Mouse (Mus musculus) adrenal gland, postnatal 36 days (tissue): Measurements from ENCODE around the gene Olfr876. TPM values are rescaled to one million over a fixed set of nuclear protein-coding genes. Genes with fewer than 3 reads are reported as not detected.
"Not testable (repeated sequence)": the region's sequence is repeated elsewhere in the genome, so short reads cannot be mapped to it uniquely, and the experiment has no call there.

Experiments used
- DNase-seq, 2 experiments: peaks; one replicate each; pipeline ENCODE4 v3.0.0; 2021; ENCODE audit warnings: mixed read lengths in 1 of 2
- long read RNA-seq, 2 experiments: library from polyadenylated mRNA; stranded (forward); transcript quantifications; one replicate each; pipeline ENCODE4 v2.0.0; 2021; ENCODE audit warnings: borderline sequencing depth in 2 of 2
- total RNA-seq, 2 experiments: library from RNA; stranded (reverse); gene quantifications; 2 replicates each; pipeline ENCODE4 v1.2.3; 2021

The Olfr876 gene
- total RNA-seq: not detected
- long read RNA-seq, experiment 1: 0 reads
- long read RNA-seq, experiment 2: 0 reads

DNA sequence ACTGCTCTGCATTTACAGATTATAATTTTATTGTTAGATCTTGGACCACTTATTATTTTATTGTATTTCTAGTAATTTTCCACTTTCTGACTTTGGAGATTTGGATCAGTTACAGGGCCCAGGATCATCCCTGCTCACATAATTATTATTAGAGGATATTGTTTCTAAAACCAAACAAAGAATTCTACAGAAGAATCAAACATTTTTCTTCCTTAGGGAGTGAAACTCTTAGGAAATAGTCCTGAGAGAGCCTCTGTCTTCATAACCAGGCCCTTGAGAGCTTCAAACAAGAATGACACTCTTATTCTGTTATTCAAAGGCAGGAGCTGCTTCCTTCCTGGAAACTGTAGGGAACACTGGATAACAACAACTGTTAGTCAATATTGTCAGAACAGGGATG is at the start of gene Olfr876:
Gene Olfr876, plus strand, starts transcription at position 301 of the 400 bp plus-strand sequence.
- no peak for DNase-seq

- DNase-seq: no peak
These were observed 41.1 kb upstream of the Olfr876 start for GRCm38 (mm10) chr9:37761728-37762127.

- DNase-seq: peak; percentile 61 to 74
These were observed 40.3 kb upstream of the Olfr876 start for GRCm38 (mm10) chr9:37762541-37762940.

DNA sequence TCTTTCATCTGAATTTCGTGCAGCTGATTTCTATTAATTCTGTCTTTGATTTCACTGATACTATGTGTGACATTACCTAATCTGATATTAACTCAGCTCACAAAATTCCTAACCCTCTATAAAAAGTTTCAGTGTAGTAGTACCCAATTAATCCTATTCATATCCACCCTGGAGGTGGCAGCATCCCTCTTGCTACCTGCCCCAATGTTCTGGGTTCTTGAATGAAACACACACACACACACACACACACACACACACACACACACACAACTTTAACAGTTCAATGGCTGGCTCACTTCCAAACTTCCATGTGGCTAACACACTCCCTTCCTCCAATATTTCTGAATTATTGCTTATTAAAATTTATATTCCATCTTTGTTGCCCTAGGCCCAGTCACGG is 32.2 kb upstream of the Olfr876 start:
- no peak for DNase-seq

DNA sequence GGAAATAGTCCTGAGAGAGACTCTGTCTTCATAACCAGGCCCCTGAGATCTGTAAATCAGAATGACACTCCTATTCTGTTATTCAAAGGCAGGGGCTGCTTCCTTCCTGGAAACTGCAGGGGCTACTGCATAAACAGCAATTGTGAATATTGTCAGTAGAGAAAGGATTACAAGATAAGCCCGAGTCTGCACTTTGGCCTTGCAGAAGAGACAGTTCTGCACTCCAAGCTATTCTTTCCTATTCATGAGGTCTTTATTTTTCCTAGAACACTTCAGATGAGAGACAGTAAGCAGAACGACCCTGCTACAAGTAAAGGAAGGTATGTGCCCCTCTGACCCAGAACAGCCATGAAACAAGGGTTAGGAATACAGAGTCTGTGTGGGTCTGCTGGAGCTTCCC is 31.1 kb upstream of the Olfr876 start, which contains the start of gene Olfr875:
Gene Olfr875, plus strand, starts transcription at position 99 of the 400 bp plus-strand sequence.
- no peak for DNase-seq

- DNase-seq: peak; percentile 1 to 31
These were observed 20.0 kb upstream of the Olfr876 start for GRCm38 (mm10) chr9:37782766-37783260.

DNA sequence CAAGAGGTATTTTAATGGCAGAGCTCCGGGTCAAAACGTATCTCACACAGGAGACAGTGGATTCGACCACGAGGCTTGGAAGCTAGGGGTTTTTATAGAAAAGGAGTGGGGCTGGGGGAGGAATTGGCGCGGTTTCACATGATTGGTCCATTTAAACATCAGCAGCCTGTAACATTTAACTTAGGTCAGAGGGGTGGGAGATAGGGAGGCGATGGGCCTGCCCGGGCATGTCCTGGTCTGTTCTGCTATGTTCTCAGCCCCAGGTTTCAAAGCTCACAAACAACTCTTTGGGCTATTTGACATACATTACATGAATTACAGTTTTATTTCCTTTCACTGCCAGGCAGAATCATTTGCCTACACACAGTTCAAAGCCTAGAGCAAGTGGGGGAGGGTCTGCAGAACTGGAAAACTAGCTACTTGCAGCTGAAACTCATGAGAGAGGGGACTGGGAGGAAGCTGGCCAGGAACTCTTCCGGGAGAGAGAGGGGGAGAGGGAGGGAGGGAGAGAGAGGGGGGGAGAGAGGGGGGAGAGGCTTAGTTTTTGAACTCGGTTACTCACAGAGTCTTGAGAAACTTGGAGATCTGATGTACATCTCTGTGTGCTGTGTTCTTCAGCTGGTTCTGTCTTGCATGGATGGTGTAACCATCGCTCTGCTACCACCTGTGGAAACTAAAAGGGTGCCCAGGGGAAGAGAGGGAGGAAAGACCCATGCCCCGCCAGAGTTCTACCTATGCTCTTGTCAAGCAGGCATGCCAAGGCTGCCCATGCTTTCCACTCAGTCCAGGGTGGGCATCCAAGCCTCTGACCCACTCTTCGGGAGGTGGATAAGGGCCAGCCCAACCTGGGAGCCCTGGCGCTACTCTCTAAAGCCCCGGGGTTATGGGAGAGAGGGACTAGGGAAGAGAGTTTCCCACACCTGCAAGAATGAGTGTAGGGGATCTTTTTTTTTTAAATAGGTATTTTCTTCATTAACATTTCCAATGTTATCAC is 19.1 kb upstream of the Olfr876 start:
- DNase-seq: not testable (repeated sequence)

- peak in 1 of 2 experiments; percentile 4 for DNase-seq
These were observed 16.4 kb upstream of the Olfr876 start for GRCm38 (mm10) chr9:37786411-37786810.

GRCm38 (mm10) chr9:37802055-37802454 is 776 bp upstream of the Olfr876 start:
- DNase-seq: no peak

DNA sequence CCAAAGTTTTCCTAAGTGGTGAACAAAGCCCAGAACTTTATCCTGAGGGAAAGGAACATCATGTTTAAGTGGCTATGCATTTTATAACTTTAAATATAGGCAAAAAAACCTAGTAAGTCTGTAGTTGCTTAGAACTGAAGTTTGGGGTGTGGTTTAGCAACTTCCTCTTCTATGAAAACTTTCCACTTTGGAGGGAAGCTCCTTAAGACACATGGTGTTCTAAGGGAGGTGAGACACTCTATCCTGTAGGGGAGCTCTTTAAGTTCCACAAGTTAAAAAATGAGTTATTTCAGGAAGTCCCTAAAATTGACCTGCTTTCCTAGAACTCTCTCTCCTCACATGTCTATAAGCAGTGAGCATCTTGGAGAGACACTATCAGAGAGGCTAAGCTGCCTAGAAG is 4.4 kb downstream of the Olfr876 start:
- DNase-seq: no peak

- DNase-seq: peak; percentile 36 to 42
These were observed 5.6 kb downstream of the Olfr876 start for GRCm38 (mm10) chr9:37808456-37808855.

DNA sequence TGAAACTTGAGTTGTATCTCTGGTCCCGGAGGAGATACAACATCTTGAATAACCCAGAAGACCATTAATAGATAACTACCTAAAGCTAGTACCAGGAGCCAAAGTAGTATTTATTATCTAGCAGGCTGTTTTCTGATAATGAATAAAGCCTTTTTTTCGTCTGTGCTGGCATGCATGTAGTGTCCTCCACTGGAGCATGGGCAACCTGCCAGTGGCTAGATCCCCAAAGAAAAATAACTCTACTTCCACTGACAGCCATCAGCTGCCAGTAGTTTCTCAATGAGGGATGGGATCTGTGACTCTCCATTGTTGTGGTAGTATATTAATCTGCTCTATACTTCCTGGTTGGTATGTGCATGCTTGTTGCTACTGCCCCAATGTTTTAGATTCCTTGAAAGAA is 6.1 kb downstream of the Olfr876 start:
- peak; percentile 74 to 76 for DNase-seq

GRCm38 (mm10) chr9:37814696-37815095 is 11.9 kb downstream of the Olfr876 start:
- no peak for DNase-seq

- DNase-seq: no peak
These were observed 27.1 kb downstream of the Olfr876 start for GRCm38 (mm10) chr9:37829881-37830280.

DNA sequence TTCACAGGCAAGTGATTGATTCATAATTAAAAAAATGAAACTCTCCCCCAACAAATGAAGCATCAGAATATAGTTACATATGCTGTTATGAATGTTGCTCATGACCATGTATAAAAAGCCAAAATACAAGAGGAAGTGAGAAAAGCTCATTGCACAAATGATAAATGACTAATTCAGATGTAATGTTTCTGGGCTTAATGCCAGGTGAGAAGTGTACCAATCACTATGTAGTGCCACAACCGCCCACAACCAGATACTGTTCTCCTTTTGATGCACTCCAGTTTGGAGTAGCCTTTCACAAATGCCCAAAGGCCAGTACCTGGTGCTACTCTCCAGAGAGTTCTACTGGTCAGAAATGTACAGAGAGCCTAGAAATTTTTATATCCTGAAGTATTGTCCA is 30.5 kb downstream of the Olfr876 start:
- DNase-seq: peak in 1 of 2 experiments; percentile 2

- DNase-seq: no peak
These were observed 46.4 kb downstream of the Olfr876 start for GRCm38 (mm10) chr9:37849267-37849666.

- no peak for DNase-seq
These were observed 51.1 kb downstream of the Olfr876 start, which contains the start of gene Olfr877 for GRCm38 (mm10) chr9:37853969-37854368. Olfr877 (plus strand) TSS chr9:37854269.

Other genes starting within 250 kb of the Olfr876 start
- 10 to 100 TPM; 15.1 to 17.8 TPM for gene Siae, start 247.3 kb upstream of the Olfr876 start, total RNA-seq
- 1 to 10 TPM; 3.0 to 4.4 TPM for gene Spa17, start 189.3 kb upstream of the Olfr876 start, total RNA-seq
- 10 to 100 TPM; 82.0 to 91.9 TPM for gene Tbrg1, start 145.7 kb upstream of the Olfr876 start, total RNA-seq
- under 1 TPM in 1 of 2 experiments, not detected in 1; 0.16 TPM for gene Panx3, start 133.8 kb upstream of the Olfr876 start, total RNA-seq
- gene Olfr160, start 86.8 kb upstream of the Olfr876 start, total RNA-seq: not detected
- gene Olfr874, start 57.9 kb upstream of the Olfr876 start, total RNA-seq: not detected
- gene Olfr875, start 31.2 kb upstream of the Olfr876 start, total RNA-seq: not detected
- 1 to 10 TPM in 1 of 2 experiments, not detected in 1; 1.1 TPM for gene Olfr877, start 51.2 kb downstream of the Olfr876 start, total RNA-seq
- not detected for gene Olfr145, start 93.7 kb downstream of the Olfr876 start, total RNA-seq
- gene Olfr878, start 114.8 kb downstream of the Olfr876 start, total RNA-seq: not detected
- not detected for gene Olfr881, start 188.8 kb downstream of the Olfr876 start, total RNA-seq
- not detected for gene Olfr883, start 222.8 kb downstream of the Olfr876 start, total RNA-seq
- not detected for gene Olfr884, start 243.5 kb downstream of the Olfr876 start, total RNA-seq